Mouse (Mus musculus) neutrophil, adult 5-6 weeks (primary cell): ENCODE data around the gene Garnl3. TPM values are rescaled to one million over a fixed set of nuclear protein-coding genes. Genes with fewer than 3 reads are reported as not detected.
"Not testable (repeated sequence)": the region's sequence is repeated elsewhere in the genome, so short reads cannot be mapped to it uniquely, and the experiment has no call there.

ENCODE experiments used
- ATAC-seq: fragments of 151-379, 151-347 bp; 2 replicates; pipeline ENCODE4 v1.8.0; 2017; ENCODE audit warnings: mild to moderate bottlenecking, moderate TSS enrichment; ENCODE audit not compliant: insufficient number of reproducible peaks, poor library complexity, low FRiP score, severe bottlenecking; ENCODE audit errors: extremely low read depth
- total RNA-seq: library from RNA; stranded (forward); fragments of 200-1000 nt; gene quantifications from 2 replicates; pipeline ENCODE4 v1.2.3, GENCODE M21; 2017

Gene Garnl3
- total RNA-seq, 1 experiment from 2014 or later: 2.2 TPM

DNA sequence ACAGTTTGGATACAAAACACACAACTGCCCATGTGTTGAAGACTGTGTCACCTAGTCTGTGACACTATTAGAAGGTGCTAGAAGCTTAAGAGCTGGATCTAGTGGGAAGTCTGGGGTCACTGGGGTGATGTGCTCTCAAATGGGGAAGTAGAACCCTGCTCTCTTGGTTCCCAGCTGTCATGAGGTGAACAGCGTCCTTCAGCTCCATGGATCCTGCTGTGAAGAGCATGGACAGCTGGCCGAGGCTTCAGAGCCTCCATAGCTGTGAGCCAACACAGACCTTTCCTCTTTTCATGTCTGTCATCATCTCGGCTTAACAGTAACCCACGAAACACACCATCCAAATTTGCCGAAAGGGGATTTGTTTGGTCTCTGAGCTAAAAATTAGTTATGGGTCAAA is 84.5 kb downstream of the Garnl3 start:
- ATAC-seq: no peak

DNA sequence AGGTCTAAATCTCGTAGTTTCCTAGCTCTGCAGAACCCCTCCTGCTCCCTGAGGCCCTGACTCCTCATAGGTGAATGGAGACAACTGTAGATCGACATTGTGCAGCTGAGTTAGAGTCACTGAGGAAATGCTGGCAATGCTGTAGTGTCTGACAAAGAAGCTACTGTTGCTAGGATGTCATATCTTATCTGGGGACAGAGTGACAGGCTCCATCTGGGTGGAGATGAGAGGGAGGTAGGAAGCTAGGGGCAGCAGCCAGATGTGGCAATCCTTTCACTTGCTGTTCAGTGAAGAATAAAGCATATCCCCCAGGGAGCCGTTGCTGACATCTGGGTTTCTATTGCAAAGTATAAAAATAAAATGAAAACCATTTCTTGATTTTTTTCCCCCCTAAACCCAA is 85.6 kb downstream of the Garnl3 start:
- ATAC-seq: no peak

DNA sequence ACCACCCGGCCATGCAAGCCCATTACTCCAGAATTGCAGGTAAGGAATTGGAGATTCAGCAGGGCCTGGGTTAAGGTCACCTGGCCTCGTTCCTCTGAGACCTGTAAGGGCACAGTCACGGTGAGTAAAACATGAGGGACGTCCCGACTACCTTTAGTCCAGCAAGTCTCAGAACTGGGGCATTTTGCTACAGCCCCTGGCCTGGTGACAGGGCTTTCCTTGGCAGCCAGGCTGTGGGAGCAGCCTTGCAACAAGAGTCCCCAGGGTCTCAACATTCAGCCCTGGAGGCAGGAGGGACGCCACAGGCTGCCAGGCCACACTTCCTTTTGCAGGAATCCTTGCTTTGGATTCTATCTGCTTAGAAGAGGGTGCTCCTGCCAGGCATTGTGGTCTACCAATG is 88.7 kb downstream of the Garnl3 start:
- ATAC-seq: no peak

DNA sequence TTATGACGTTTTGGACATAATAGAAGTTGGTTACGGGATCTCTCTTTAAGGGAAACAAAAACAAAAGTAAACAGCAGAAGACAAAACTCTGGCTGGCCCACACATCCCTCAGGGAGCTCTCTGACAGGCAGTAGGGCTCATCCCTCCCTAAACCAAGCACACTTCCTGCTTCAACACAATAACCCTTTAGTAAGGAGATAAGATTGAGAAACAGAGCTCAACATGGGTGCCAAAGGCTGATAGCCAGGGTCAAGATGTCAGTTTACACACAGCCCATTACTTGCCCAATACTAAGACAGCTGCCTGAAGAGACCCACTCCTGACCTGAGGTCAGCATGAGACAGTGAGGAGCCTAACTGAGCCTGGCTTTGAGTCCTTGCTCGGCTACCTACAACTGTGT is 89.9 kb downstream of the Garnl3 start:
- no peak for ATAC-seq

DNA sequence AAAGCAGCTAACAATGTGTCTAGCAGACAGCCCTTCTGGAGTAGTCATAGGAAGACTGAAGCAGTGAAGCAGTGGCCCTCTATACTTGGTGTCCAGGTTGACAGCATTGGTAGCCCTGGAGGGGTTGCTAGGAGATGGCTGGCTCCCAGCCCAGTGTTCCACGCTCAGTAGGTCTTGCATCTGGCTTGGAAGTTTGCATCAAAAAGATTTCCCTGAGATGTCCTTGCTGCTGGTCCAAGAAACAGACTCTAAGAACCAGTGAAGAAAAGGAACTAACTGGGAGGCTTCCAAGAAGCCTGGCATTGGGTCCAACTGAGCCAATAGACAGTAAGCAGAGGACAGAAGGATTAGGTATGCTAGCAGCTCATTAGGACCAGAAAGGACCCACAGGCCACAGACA is 94.0 kb downstream of the Garnl3 start:
- ATAC-seq: no peak

DNA sequence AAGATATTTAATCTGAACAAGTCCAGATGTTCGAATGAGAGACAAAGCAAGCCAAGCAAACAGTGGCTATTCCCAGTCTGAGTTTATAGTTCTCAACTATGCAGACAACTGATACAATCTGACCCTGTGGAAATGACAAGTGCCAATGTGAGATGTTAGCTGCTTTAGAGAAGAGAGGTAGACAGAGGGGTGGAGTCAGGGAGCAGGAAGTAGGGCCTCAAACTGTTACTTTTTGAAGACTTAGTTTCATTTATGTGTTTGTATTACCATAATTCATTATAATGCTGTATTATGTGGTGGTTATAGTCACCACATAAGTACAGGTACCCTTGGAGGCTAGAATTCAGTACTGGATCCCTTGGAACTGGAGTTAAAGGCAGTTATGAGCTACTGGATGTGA is 96.2 kb downstream of the Garnl3 start:
- no peak for ATAC-seq

DNA sequence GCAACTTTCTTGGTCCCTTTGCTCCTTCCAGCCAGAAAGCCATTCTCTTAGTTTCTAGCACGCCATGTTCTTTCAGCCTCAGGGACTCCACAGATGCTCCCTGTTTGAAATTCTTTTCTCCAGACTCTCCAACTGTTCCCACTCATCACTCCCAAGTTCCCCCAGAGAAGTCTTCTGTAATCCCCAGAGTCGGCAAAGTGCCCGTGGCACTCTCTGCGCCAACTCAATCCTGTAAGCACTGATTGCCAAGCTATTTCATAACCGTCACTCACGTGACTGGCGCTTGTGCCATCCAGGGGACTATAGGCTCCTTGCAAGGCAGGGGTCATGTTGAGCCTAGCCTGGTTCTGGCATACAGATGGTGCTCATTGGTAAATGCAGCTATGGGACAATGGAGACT is 98.2 kb downstream of the Garnl3 start:
- ATAC-seq: no peak

DNA sequence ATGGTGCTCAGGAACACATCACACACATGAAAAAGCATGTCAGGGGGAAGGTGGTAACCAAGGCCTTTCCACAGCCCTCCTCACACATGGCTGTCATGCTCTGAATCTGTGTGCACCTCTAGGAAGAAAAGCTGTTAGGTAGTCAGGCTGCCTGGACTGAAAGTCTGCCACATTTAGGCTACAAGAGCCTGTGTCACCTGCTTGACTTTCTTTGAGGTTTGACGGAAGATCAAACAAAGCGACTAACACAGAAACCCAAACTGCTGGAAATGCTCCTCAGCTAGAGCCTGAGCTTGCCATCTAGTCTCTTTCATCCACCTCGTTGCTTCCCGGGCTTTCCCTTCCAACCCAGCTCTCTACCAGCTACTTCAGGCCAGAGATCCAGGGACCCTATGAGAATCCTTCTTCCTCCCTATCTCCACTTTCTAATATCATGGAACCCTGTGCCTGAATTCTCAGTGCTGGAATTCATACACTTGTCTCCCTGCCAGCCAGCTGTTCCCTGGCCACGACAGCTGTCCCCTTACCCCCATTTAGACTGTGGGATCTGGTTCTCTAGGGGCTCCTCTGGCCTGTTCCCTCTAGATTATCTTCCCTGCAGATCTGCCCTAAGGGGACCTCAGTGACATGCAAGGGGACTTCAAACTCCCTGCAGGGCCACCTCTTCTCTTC is 98.9 kb downstream of the Garnl3 start:
- ATAC-seq: no peak

DNA sequence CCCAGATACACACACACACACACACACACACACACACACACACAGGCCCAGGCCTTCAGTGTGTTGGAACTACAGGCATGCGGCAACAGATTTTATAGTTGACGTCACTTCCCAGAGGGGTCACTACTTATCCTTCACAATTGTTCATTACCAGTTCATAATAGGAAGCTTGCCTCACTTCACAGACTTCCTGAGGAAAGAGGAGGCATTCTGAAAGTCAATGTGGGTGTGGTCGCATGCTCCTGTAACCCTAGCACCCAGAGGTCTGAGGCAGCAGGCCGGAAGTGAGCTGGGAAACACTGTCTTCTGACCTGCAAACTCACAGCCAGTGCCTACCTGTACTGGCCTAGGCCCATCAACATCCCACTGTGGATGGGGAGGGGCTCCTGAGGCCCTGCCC is 106.4 kb downstream of the Garnl3 start:
- ATAC-seq: 0 out of 2 replicates have a peak, but pooled peaks have one; percentile 27

DNA sequence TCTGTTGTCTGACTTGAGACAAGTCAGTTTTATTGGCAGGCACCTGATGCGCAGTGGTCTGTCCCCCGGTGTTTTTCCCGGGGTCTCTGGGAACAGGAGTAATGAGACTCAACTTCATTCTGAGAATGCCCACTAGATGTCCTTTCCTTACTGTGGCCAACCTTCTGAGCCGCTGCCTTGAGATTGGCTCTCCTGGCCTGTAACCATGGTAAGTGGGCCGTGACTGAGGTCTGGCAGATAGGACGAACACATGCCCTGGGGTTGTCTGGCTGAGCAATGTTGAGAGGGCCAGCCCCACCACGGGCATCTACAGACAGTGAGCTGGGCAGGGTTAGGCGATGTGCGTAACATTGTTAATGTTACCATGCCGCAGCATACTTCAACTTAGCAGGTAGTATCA is 106.9 kb downstream of the Garnl3 start:
- ATAC-seq: no peak

DNA sequence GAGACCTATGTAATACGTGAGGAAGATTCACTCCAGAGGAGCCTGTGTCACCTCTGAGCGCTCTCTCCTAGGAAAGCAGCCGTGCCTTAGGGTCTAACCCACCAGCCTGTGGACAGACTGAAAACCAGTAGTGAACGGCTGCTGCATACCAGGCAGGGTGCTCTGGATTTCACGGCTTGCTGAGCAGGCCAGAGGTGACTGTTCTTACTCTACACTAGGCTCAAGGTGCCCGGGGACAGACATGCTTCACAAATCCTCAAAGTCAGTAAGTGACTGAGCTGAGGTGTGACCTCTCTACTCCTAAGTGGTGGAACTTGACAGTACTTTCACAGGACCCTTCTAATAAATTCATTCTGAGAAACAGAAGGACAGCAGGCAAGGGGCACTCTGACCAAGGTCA is 108.6 kb downstream of the Garnl3 start:
- no peak for ATAC-seq

DNA sequence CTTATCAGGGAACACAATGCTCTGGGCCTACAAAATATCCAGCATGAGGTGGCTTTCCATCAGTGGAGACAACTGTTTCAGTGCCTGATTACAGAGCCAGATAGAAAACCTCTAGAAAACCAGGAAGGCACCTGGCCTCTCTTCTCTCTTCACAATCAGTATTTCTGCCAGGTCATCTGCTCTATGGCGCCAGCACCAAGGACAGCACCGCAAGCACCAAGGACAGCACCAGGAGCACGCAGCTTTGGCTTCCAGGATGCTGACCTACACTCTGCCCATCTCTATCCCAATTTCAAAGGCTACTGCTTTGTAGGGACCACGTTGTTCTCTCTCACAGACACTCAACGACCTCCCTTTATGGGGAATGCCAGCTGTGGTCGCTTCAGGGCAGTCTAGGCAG is 113.4 kb downstream of the Garnl3 start:
- ATAC-seq: 0 out of 2 replicates have a peak, but pooled peaks have one; percentile 9

DNA sequence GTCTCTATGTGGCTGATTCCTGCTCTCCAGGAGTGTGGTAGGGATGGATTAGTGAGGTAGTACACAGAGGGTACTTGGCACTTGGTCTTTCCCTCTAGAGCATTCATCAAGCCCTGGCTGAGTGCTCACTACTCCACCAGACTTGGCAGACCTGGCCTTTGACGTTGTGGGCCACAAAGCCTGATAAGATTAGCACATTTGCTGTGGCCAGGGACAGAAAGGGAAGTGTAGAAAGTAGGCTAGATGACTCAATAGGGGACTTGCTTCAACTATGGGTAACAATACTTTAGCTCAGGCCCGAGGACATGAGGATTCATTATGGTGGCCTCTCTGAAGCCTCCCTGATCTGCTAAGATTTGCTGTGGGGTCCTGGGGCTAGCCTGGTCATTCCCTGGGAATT is 114.3 kb downstream of the Garnl3 start:
- ATAC-seq: no peak

DNA sequence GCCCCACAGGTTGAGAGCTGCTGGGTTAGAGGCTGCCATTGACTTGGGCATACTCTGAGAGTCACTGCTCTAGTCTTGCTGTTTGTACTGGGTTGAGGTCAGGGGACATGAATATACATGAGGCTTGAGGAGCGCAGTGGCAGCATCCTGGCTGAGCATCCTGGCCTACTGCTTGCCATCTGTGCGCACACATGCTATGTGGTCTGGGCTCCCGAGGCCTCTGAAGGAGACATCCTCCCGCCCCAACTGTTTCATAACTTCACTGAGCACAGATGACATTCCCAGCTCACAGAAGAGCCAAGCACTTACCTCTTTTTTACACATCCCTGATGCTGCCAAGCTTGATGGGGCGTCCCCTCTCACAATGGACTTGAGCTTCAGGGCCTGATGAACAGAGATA is 116.6 kb downstream of the Garnl3 start:
- no peak for ATAC-seq

DNA sequence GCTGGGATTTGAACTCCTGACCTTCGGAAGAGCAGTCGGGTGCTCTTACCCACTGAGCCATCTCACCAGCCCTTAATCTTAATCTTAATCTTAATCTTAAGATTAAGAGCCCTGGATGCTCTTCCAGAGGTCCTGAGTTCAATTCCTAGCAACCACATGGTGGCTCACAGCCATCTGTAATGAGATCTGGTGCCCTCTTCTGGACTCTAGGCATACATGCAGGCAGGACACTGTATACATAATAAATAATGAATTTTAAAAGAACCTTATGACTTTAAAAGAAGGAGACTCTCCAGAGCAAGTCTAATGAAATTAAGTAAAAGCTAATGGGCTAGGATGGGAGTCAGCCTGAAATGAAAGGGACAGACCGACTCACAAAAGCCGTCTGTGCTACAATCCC is 122.4 kb downstream of the Garnl3 start:
- ATAC-seq: not testable (repeated sequence)

DNA sequence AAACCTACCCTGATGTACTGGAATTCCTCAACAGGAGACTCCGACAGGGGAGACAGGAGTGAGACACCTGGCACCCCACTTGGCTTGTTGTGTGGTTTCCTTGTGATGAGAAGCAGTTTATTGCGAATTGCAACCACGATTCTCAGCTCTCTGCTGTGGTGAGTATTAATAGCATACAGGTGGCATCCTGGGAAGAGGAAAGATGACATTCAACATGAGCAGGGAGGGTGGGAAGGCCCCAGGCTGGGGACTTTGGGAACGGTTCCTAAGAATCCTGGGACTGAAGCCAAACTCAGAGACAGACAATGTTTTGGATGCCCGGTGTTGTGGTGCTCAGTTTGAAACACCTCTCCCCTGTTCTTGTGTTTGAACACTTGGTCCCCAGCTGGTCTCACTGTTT is 126.4 kb downstream of the Garnl3 start:
- ATAC-seq: no peak

DNA sequence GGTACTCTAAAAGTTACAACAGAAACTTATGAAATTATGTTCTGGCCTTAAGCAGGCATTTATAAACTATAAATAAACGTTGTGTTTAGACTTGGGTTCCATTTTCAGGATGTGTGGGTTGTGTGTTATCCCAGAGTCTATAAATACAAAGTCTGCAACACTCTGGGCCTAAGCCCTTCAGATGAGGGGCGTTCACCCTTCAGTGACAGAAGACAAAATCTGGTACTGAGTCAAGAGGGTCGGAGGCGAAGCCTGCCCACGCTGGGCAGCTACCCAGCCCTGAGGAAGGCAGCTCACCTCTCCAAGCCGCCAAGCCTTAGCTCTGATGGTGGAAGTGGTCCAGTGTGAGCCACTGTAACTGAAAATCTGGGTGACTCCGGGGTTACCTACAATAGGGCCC is 129.3 kb downstream of the Garnl3 start:
- no peak for ATAC-seq

DNA sequence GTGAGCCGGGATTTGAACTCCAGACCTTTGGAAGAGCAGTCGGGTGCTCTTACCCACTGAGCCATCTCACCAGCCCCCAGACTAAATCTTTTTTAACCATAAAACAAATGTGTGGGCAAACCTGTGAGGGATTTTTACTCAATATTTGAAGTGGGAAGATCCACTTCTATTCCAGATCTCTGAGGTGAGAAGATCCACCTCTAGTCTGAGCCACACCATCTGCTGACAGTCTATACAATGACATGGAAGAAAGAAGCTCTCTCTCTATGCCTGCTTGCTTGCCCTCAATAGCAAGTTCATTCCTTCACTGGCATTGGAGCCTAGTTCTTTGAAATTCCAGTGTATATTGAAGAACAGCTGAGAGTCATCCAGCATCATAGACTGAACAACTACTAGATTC is 131.7 kb downstream of the Garnl3 start:
- no peak for ATAC-seq

DNA sequence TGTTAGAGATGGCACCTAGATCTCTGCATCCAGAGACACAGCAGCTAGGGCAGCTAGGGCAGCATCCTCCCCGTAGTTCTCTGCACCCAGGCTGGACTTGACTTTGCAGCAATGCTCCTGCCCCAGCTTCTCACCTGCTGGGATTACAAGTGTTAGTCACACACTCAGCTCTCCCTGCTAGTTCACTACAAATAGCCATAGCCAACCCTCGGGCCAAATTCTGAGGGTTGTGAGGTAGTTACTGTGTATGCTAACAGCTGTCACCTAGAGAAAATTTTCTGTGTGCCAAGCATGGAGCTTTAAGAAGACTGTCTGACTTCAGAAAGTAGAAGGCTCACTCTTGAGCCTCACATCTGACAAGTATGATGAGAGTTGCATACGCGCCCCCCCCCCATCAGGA is 133.7 kb downstream of the Garnl3 start:
- ATAC-seq: no peak

DNA sequence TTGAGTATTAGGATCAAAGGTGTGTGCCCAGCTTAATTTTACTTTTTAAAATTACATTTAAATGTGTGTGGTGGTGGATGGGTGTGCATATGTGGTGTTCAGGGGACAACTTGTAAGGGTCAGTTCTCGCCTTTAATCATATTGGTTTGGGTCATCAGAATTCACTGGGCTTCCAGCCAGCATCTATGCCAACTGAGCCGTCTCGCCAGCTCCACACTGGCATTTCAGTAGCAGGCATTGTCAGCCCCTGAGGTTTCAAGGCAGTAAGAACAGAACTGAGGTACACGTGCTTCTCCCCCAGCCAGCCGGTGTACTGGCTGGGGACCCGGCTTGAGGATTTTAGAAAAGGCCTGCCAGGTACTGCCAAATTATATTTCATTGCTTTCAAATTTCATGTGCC is 134.4 kb downstream of the Garnl3 start:
- no peak for ATAC-seq

DNA sequence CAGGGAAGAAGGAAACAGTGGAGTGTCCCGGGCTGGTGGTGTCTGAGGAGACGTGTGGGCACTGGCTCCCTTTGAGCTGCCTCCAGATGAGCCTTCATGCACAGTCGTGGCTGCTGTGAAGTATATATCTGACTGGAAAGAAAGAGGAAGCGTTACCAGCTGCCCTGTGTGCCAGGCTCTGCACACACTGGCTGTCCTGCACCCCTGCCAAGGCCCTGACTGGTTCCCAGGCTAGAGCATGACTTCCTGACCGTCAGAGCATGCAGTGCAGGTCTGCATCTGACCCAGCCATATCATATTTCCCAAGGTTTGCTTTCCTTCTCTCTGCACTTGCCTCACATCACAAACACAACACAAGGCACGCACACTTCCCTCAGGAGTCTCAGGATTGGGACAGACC is 139.3 kb downstream of the Garnl3 start:
- no peak for ATAC-seq
